Mouse (Mus musculus): Measurements from ENCODE around the gene Treh.

Treh gene

DNA sequence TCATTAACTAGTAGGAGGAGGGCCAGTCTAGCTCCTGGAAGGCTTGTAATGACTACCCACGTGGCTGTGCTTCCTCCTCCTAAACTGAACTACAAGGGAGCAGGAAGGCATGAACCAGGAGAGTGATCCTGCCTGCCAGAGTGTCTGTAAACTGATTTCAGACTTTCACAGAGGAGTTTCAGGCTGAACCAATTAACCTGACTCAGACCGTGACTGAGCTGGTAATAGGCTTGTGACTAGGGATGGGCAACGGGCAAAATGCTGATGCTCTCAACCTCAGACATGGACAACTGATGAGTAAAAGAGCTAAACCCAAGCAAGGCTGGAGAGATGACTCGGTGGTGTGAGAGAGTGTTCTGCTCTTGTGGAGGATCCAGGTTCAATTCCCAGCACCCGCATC, 54.4 kb downstream of the Treh start:
- no peak for DNase-seq (ENCODE audit: low read depth, low spot score)
- H3K27me3 ChIP-seq (ENCODE audit: control insufficient read depth, insufficient read depth, low read length, poor library complexity, severe bottlenecking), result no peaks in the 10 kb centered on the region; the same call in 1 of the 2 replicates
- H3K36me3 ChIP-seq (ENCODE audit: control insufficient read depth, insufficient read depth, low read length, poor library complexity, severe bottlenecking), result no peaks in the 10 kb centered on the region

DNA sequence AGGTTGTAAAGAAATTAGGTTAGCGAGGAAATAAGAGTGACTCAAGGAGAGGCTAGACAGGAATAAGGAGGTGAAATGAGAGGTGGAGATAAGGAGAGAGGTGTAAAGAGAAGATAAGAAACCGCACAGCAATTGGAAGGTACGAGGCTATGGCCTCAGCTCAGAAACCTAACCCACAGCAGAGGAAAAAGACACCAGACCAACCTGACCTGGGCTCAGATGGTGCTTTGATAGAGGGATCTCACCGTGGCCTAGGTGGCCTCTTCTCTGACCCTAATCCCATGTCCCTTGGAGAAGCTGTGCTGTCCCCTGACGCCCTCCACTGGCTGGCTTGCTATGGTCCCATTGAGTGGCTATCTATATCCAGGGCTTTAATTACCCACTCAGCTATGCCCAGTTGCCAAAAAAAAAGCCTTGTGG, 59.1 kb downstream of the Treh start:
- Histone ChIP-seq H3K36me3 (ENCODE audit: control insufficient read depth, insufficient read depth, low read length, poor library complexity, severe bottlenecking) (no peaks in the 10 kb centered on the region), H3K27me3 (ENCODE audit: control insufficient read depth, insufficient read depth, low read length, poor library complexity, severe bottlenecking) (no peaks in the 10 kb centered on the region; the same call in 1 of the 2 replicates)
- no peak for DNase-seq (ENCODE audit: low read depth, low spot score)

DNA sequence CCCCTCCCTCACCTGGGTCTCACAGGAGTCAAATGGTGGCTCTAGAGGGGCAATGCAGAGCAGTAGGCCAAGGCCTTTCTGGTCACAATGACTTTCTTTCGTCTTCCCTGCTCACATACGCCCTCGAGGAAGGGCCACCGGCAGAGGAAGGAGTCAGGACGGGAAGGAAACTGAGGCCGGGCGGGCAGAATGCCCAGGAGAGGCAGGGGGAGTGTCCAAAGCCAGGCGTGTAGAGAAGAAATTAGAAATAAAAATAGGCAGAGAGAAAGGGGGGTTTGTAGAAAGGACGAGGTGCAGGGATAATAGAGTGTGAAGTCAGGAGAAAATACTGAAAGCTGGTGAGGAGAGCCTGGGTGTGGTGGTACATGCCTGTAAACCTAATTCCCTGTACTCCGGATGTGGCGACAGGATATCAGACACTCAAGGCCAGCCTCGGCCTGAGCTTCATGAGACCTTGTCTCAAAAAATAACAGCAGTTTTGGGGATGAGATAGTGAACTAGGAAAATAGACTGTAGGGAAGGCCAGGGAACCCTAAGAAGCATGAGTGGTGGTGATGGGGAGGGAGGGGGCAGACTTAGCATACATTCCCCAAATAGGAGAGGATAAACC, 60.0 kb downstream of the Treh start:
- no peak for DNase-seq (ENCODE audit: low read depth, low spot score)
- H3K36me3 ChIP-seq (ENCODE audit: control insufficient read depth, insufficient read depth, low read length, poor library complexity, severe bottlenecking), result no peaks in the 10 kb centered on the region
- no peaks in the 10 kb centered on the region; the same call in 1 of the 2 replicates for H3K27me3 ChIP-seq (ENCODE audit: control insufficient read depth, insufficient read depth, low read length, poor library complexity, severe bottlenecking)

DNA sequence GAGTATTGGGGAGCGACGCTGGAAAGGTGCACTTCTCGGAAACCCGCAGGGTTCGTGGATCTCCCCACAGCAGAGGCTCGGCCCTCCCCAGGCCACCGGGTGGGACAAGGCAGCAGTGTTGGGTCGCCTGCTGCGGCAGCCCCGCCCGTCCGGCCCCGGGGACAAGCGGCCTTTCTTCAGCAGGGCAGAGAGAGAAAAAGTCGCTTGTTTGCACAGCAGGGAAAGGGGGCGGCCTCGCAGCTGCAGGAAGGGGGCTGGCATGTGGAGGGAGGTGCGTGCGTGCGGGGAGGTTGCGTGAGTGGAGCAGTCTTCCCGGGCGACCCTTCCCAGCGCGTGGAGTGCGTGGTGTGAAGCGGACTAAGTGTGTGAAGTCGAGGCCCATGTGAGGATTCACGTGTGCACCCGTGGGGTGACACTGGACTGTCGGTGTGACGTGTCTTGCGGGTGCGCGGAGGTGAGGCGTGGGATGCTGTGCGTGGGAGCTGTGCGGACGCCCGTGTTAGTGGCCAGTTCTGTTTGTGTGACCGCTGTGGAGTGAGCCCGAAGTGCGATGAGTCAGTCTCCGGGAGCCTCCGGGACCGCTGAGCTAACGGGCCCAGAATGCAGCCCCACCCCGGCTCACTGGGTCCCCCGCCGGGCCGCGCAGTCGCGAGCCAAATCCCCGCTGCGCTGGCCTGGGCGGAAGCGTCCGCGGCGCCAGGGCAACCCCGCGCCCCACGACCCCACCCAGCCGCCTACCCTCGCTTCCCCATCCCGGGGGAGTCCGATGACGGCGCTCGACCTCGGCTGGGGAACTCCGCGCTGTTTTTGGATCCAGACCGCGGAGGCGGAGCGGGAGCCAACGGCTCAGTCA, 60.9 kb downstream of the Treh start:
- Histone ChIP-seq H3K36me3 (ENCODE audit: control insufficient read depth, insufficient read depth, low read length, poor library complexity, severe bottlenecking) (no peaks in the 10 kb centered on the region), H3K27me3 (ENCODE audit: control insufficient read depth, insufficient read depth, low read length, poor library complexity, severe bottlenecking) (no peaks in the 10 kb centered on the region; the same call in 1 of the 2 replicates)
- peak; percentile 56 for DNase-seq (ENCODE audit: low read depth, low spot score)

DNA sequence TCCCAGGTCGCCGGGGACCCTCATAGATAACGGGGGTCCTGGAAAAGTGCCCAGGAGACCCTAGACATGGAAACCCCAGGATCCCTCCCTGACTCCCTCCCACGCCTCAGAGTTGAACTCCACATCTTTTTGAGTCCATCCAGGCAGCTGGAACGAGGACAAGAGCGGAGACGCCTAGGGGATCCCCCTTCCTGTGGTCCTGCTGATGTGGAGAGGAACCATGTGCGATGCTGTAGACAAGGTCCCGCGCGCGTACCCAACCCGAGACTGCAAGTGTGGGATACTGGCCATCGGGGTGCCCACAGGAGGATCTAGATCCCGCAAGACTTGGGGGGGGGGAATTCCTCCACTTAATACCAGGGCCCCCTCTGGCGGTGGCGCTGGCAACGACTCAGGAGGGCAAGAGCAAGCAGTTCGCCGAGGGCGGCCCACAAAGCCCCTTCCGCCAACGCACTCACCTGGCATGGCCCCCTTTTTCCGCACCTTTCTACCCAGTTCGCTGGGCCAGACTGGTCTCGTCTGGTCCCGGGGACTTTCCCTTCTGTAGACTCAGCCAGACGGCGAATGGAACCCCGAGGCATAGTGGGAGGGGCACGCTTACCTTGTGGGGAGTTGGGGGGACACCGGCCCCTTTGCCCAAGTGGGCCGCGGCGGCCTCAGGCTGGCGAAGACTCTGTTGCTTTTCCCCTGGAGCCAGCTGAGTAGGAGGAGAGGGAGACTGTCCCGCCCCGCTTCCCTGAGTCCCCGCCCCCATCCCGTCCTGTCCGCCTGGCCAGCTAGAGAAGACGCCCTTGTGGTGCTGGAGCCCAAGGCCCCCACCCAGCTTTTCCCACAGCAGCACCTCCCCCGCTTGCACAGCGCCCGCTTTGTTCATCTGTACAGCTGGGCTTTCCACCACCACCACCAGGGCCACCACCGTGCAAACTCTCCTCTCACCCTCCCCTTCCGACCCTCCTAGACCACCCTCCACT, 61.8 kb downstream of the Treh start, which contains the start of gene Phldb1:
Gene Phldb1 (minus strand): TSS at position 675 of the 971 bp plus-strand sequence.
- Histone ChIP-seq H3K36me3 (ENCODE audit: control insufficient read depth, insufficient read depth, low read length, poor library complexity, severe bottlenecking) (no peaks in the 10 kb centered on the region), H3K27me3 (ENCODE audit: control insufficient read depth, insufficient read depth, low read length, poor library complexity, severe bottlenecking) (no peaks in the 10 kb centered on the region; the same call in 1 of the 2 replicates)
- DNase-seq (ENCODE audit: low read depth, low spot score), result peak; percentile 70

DNA sequence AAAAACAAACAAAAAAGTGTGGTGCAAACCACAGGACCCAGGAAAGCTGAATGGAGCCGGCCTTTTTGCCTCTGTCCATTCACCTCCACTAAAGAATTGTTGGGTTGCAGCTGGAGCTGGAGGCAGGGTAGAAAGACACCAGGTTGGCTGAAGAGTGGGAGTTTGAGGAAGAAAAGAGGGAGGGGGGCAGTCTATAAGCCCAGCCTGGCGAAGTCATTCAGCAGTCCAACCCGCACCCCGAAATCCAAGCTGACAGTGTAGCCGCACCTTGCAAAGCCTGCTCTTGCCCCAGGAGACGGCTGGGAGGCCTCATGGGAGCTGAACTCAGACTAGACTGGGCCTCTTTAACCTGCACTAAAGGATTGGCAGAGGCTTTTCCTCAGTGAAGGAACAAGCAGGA, 62.9 kb downstream of the Treh start:
- DNase-seq (ENCODE audit: low read depth, low spot score), result no peak
- Histone ChIP-seq H3K36me3 (ENCODE audit: control insufficient read depth, insufficient read depth, low read length, poor library complexity, severe bottlenecking) (no peaks in the 10 kb centered on the region), H3K27me3 (ENCODE audit: control insufficient read depth, insufficient read depth, low read length, poor library complexity, severe bottlenecking) (no peaks in the 10 kb centered on the region; the same call in 1 of the 2 replicates)
